In genomic region chr9:34478494-34478893, GRCm38 (mm10) we compare ENCODE assay signal across 27 mouse cellular contexts. TPM values are rescaled to one million over a fixed set of nuclear protein-coding genes. Genes with fewer than 3 reads are reported as not detected.
DNase-seq lines count a peak whose midpoint lies in the region; ATAC-seq and TF ChIP-seq lines count a peak whose summit lies in the region.
"Had no signal": no experiment of that assay in that cellular context is flagged by ENCODE, and none has a peak within 500 bp of the region (broad histone marks: within the 10 kb centered on the region; RNA-seq: fewer than 3 reads in every experiment).

No protein-coding gene starts in this region.

- H3K9me3 ChIP-seq in lung, postnatal 0 days (ENCODE audit: low read length): no peaks in the 10 kb centered on the region
- H3K9me3 ChIP-seq in stomach, postnatal 0 days (ENCODE audit: control insufficient read depth, low read length): no peaks in the 10 kb centered on the region
- H3K9me3 ChIP-seq: embryonic facial prominence, embryonic 13.5 days; embryonic facial prominence, embryonic 15.5 days; forebrain, embryonic 10.5 days; forebrain, embryonic 12.5 days had no signal

- H3K9ac ChIP-seq in lung, postnatal 0 days (replicated peaks; ENCODE audit: low read depth): no peak overlapping the region
- H3K9ac ChIP-seq in stomach, postnatal 0 days (ENCODE audit: low read length): no peak overlapping the region
- H3K9ac ChIP-seq: embryonic facial prominence, embryonic 13.5 days; embryonic facial prominence, embryonic 15.5 days; forebrain, embryonic 12.5 days had no signal

- intact Hi-C loops in left cerebral cortex, postnatal 10 days (cut with DNase I): no loop called here

- ATAC-seq in lung, postnatal 0 days: 0 out of 2 replicates have a peak, but pooled peaks have one; percentile 32
- peak; percentile 95 for ATAC-seq in stomach, postnatal 0 days (ENCODE audit: low FRiP score, low TSS enrichment)
- ATAC-seq: forebrain, embryonic 14.5 days; forebrain, embryonic 16.5 days had no signal

- TF ChIP-seq POLR2A in lung, adult 2 months (IDR thresholded peaks at IDR 0.05; ENCODE audit: borderline replicate concordance, extremely low read depth, low read depth, low read length): no peak

- H3K4me3 ChIP-seq in lung, postnatal 0 days (ENCODE audit: low read depth, low read length): no peak overlapping the region
- no peak overlapping the region for H3K4me3 ChIP-seq in lung, adult 2 months (replicated peaks; ENCODE audit: extremely low read depth, low read depth, low read length)
- H3K4me3 ChIP-seq in C2C12 (ENCODE audit: insufficient read depth, poor library complexity, severe bottlenecking): no peak overlapping the region
- H3K4me3 ChIP-seq in stomach, postnatal 0 days (ENCODE audit: low read depth, low read length): no peak overlapping the region
- H3K4me3 ChIP-seq: embryonic facial prominence, embryonic 13.5 days; embryonic facial prominence, embryonic 15.5 days; erythroblast, embryonic 14.5 days; forebrain, embryonic 10.5 days; forebrain, embryonic 12.5 days had no signal

- H3K79me3 ChIP-seq in C2C12 (ENCODE audit: low read depth): no peaks in the 10 kb centered on the region

- DNase-seq in adrenal gland, adult 2 months: peak; percentile 6
- no peak for DNase-seq in adrenal gland, postnatal 10 days
- no peak for DNase-seq in lung, postnatal 0 days (ENCODE audit: low spot score)
- DNase-seq in lung, adult 2 months: no peak
- no peak for DNase-seq in stomach, postnatal 0 days (ENCODE audit: low spot score)
- no peak for DNase-seq in urinary bladder, adult 18-20 months (ENCODE audit: low spot score in 2 of 2)
- DNase-seq in left cerebral cortex, postnatal 10 days (ENCODE audit: extremely low spot score in 1 of 2, low spot score in 2 of 2): no peak
- DNase-seq: adrenal gland, adult 8-10 months; adrenal gland, postnatal 25 days; B cell, adult 2 months; cerebellum, adult 11 months; cerebellum, adult 18-20 months; cerebellum, adult 8-10 months; cerebellum, adult 9-11 months; cerebellum, postnatal 14 days; cerebellum, postnatal 36 days; embryo, embryonic 11 days had no signal

- H3ac ChIP-seq in C2C12 (ENCODE audit: control insufficient read depth, insufficient read length, low read depth): no peak overlapping the region

- H3K79me2 ChIP-seq in C2C12 (ENCODE audit: control insufficient read depth, insufficient read depth): no peaks in the 10 kb centered on the region

- no peak for TF ChIP-seq CTCF in lung, postnatal 0 days (IDR thresholded peaks at IDR 0.05)
- TF ChIP-seq CTCF in lung, adult 2 months (IDR thresholded peaks at IDR 0.05; ENCODE audit: insufficient read depth, low read length): no peak
- no peak for TF ChIP-seq CTCF in C2C12 (IDR thresholded peaks at IDR 0.05; ENCODE audit: control insufficient read depth, insufficient read depth, insufficient read length)
- TF ChIP-seq CTCF in stomach, postnatal 0 days (IDR thresholded peaks at IDR 0.05; ENCODE audit: low read depth): no peak

- 54% methylated on average over 2 of the region's 2 CpGs for WGBS in lung, postnatal 0 days
- 65% methylated on average over 2 of the region's 2 CpGs for WGBS in lung, adult 2 months
- WGBS in stomach, postnatal 0 days: 58% methylated on average over 2 of the region's 2 CpGs

- H3K27me3 ChIP-seq in lung, postnatal 0 days (replicated peaks; ENCODE audit: insufficient read depth, low read length): no peaks in the 10 kb centered on the region
- H3K27me3 ChIP-seq in C2C12 (ENCODE audit: control insufficient read depth, insufficient read depth, insufficient read length): no peaks in the 10 kb centered on the region
- no peaks in the 10 kb centered on the region for H3K27me3 ChIP-seq in stomach, postnatal 0 days (ENCODE audit: control insufficient read depth, insufficient read depth, low read length)
- H3K27me3 ChIP-seq: embryonic facial prominence, embryonic 13.5 days; embryonic facial prominence, embryonic 15.5 days; forebrain, embryonic 12.5 days had no signal

- H3K27ac ChIP-seq in lung, postnatal 0 days (ENCODE audit: low read length): no peak overlapping the region
- H3K27ac ChIP-seq in stomach, postnatal 0 days (replicated peaks): no peak overlapping the region
- H3K27ac ChIP-seq: embryonic facial prominence, embryonic 13.5 days; embryonic facial prominence, embryonic 15.5 days; forebrain, embryonic 10.5 days; forebrain, embryonic 12.5 days had no signal

- no peaks in the 10 kb centered on the region for H3K4me1 ChIP-seq in lung, postnatal 0 days (ENCODE audit: insufficient read depth, low read depth, low read length)
- no peaks in the 10 kb centered on the region for H3K4me1 ChIP-seq in lung, adult 2 months (ENCODE audit: control insufficient read depth, insufficient read depth, low read length)
- H3K4me1 ChIP-seq in stomach, postnatal 0 days (replicated peaks; ENCODE audit: control insufficient read depth, insufficient read depth): no peaks in the 10 kb centered on the region
- H3K4me1 ChIP-seq: embryonic facial prominence, embryonic 13.5 days; embryonic facial prominence, embryonic 15.5 days had no signal

- no peak overlapping the region for H3K4me2 ChIP-seq in lung, postnatal 0 days (replicated peaks; ENCODE audit: low read depth, low read length)
- no peak overlapping the region for H3K4me2 ChIP-seq in stomach, postnatal 0 days (replicated peaks; ENCODE audit: low read depth)
- H3K4me2 ChIP-seq: embryonic facial prominence, embryonic 13.5 days; embryonic facial prominence, embryonic 15.5 days; forebrain, embryonic 12.5 days had no signal

- no peaks in the 10 kb centered on the region for H3K36me3 ChIP-seq in lung, postnatal 0 days (ENCODE audit: insufficient read depth, low read length)
- H3K36me3 ChIP-seq in C2C12 (ENCODE audit: control insufficient read depth, insufficient read depth): no peaks in the 10 kb centered on the region
- no peaks in the 10 kb centered on the region for H3K36me3 ChIP-seq in stomach, postnatal 0 days (ENCODE audit: control insufficient read depth, insufficient read depth, low read length)
- H3K36me3 ChIP-seq: embryonic facial prominence, embryonic 13.5 days; embryonic facial prominence, embryonic 15.5 days; forebrain, embryonic 10.5 days; forebrain, embryonic 12.5 days had no signal

- TF ChIP-seq EP300 in lung, postnatal 0 days (IDR thresholded peaks at IDR 0.05): 0 out of 2 replicates have a peak, but pooled peaks have one; percentile 17
- TF ChIP-seq EP300 in stomach, postnatal 0 days (optimal IDR thresholded peaks at IDR 0.05): no peak

TF ChIP-seq in C2C12, 6 proteins besides CTCF, POLR2A, EP300 and RAD21:
- TF ChIP-seq USF1 (IDR thresholded peaks at IDR 0.05; ENCODE audit: low read depth) (no peak), MAX (IDR thresholded peaks at IDR 0.05) (peak; percentile 53), MYOD1 (IDR thresholded peaks at IDR 0.05; ENCODE audit: control insufficient read depth, insufficient read length, low read depth) (peak; percentile 17), CEBPB (IDR thresholded peaks at IDR 0.05; ENCODE audit: low read depth) (no peak), MYOG (IDR thresholded peaks at IDR 0.05; ENCODE audit: control insufficient read depth, extremely low read depth, insufficient read length) (no peak), FOSL1 (IDR thresholded peaks at IDR 0.05; ENCODE audit: insufficient read depth, low read length, poor library complexity, severe bottlenecking) (peak; percentile 87)

RNA-seq across cellular contexts. Expression of gene Kirrel3, which starts 7.2 kb away (rescaled TPM):
- total RNA-seq in adrenal gland, adult 2 months (2021): under 1 TPM; 0.35 to 0.48 TPM
- polyA plus RNA-seq in adrenal gland, adult 2 months (2012; rRNA removed): 0.41 and 0.85 TPM in 2 replicates
- 1 to 10 TPM; 1.0 to 2.2 TPM for total RNA-seq in adrenal gland, postnatal 10 days (2021)
- 0.64 and 0.72 TPM in 2 replicates for polyA plus RNA-seq in lung, postnatal 0 days (2015; fragmentation: Nextera tagmentation; extraction: Ambion mirVana)
- polyA plus RNA-seq in lung, adult 2 months (2012; rRNA removed): 0.37 and 0.80 TPM in 2 replicates
- 5.2 TPM for polyA plus RNA-seq in C2C12 (2012; fragmentation: generic; extraction: Trizol)
- polyA plus RNA-seq in stomach, postnatal 0 days (2015; fragmentation: Nextera tagmentation; extraction: Ambion mirVana): 1.3 and 1.4 TPM in 2 replicates
- 10 to 100 TPM; 77.0 to 80.1 TPM for total RNA-seq in left cerebral cortex, postnatal 10 days (2021)
- total RNA-seq: common myeloid progenitor, adult 5-6 weeks; MEL had no signal
- polyA plus RNA-seq: erythroblast, embryonic 14.5 days had no signal
